Mouse (Mus musculus) cerebellum, adult 18-20 months (tissue): ENCODE measurements around the gene Sema4c.
A peak's percentile ranks its signal among the peaks of the same experiment; 100 is the strongest.

Experiments used
- DNase-seq, 2 experiments: peaks; one replicate each; pipeline ENCODE4 v3.0.0; 2021

Sema4c gene

DNA sequence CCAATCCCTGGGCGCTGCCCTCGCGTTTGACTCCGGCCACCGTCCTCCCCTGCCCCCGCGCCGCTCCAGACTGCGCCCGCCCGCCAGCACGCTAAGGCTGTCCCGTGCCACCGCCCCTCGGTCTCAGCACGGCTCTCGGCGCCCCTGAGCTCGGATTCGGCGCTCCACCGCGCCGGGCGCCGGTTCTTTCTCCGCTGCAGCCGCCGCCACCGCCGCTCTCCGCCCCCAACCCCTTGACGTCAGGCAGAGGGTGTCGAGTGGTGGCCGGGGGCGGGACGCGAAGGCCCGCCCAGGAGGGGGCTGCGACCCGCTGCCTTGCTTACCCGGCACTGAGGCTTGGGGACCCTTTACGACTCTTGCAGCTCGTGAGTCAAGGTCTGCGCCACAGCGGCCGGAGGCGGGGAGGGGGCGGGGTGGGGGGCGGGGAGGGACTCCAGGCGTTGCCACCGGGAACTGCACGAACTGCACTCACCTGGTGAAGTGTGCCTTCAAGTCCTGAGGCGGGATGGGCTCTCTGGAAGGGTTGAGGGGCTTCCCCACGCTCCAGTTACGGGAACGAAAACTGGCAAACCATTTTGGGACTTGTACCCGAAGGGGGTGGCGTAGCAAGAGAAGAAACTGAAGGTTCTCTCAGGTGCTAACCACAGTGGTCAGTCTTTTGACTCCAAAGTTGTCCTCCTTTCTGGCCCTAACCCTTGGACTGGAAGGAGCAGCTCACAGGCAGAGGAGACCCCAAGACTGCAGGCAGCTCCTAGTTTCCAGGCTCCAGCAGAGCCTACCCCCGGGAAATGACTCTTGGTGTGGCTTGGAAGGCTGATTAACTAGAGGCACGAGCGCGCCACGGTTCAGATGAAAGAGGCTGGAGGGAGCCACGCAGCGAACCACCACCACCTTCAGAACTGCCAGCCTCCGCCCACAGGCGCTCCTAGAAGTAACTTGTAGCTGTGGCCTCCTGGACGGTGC, at the start of gene Sema4c:
Gene Sema4c (minus strand): TSS at position 319 of the 963 bp plus-strand sequence.
- DNase-seq = peak; percentile 71 to 78

DNA sequence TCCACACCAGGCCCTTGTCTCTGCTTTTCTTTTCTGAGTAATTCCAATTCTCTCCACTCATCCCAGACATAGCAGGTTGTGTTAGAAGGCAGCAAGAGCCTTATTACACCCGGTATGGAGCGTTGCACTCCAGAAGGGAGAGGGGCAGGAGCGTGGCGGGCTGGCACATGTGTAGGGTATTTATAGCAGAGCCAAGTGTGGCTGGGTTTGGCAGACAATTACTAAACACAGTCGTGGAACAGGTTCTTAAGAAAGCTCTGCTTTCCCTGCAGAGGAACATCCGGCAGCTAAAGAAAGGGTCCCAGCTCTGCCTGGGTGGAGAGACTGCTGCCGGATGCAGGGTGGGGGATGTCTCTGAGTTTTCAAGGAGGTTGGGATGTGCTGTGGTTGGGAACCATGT, 48.8 kb upstream of the Sema4c start:
- no peak for DNase-seq

DNA sequence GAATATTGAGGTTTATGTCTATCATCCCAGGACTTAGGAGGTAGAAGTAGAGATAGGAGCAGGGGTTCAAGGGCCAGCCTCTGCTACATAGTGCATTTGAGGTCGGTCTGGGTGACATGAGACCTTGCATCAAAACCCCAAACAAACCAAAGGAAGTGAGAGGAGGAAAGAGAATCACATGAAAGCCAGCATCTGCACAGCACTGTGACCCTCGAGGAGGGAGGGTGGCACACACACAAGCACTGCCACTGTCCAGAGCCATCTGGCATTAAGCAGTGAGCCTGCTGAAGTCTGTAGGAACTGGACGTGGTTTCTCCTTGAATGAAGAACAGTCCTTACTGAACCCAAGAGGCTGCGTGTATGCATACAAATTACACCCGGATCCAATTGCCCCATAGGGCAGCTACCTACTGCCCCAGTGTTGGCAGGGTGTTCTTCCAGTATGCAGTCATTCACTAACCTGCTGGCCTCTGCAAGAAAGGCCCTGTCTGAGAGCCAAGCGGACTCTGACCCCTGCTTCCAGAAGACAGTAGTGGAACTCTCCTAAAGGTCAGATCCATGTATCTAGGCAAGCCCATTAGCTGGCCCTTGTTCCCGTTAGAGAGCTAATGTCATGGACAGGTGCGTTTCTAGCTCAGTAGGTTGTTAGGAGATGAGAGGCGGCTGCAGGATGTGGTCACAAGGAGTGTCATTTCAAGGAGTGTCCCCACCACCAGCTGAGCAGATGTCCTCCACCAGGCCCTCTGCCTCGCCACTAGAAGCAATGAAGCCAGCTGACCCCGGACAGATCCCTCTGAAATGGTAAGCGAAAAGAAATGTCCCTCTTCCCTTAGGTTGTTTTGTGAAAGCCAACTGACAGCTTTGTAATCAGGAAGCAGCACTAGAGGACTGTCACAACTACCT, 46.4 kb upstream of the Sema4c start:
- no peak for DNase-seq

DNA sequence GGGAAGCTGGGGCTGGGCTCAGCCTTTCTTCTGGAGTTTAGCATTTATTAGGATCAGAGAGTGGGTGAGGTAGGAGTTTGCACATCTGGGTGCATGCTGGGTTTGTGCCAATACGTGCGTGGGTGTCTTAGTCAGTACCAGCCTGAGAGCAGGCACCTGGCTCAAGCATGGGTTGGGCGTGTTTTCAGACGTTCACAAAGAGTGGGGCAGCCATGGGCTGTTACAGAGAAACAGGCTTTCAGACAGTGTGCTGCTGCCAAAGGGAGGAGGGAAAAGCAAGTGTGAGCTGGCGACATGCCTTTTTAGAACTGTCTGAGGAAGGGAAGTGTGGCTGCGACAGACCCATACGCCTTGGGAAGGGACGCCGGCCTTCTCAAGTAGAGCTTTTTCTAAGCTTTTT, 45.2 kb upstream of the Sema4c start:
- DNase-seq = no peak

DNA sequence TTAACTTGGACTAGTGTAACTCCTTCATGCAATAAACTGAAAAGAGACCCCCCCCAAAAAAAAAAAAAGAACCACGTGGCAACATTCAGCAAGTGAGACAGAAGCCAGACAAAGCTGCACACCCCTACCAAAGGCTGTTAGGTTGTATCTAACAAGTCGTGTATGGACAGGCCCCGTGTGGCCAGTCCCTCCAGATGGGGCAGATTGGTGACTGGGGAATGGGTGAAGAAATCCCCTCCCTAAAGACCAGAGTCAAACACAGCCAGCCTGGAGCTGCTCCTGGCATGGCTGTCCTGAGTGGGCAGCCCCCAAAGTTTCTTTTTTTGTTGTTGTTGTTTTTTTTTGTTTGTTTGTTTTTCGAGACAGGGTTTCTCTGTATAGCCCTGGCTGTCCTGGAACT, 44.1 kb upstream of the Sema4c start:
- no peak for DNase-seq

DNA sequence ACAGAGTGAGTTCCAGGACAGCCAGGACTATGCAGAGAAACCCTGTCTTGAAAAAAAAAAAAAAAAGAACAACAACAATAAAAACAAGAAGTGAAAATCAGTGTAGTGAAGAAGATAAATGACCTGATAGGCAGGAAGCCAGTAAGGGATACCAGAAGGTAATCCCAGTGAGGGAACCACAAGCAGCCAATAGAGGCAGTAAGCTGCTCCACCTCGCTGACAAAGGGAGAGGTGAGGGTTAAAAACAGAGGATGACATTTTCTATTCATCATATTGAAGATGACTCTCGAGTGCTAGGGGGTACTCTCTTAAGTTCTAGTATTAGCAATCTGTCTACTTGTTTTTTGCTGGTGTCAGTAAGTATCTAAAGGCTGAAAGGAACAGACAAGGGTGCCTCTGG, 40.3 kb upstream of the Sema4c start:
- no peak for DNase-seq

DNA sequence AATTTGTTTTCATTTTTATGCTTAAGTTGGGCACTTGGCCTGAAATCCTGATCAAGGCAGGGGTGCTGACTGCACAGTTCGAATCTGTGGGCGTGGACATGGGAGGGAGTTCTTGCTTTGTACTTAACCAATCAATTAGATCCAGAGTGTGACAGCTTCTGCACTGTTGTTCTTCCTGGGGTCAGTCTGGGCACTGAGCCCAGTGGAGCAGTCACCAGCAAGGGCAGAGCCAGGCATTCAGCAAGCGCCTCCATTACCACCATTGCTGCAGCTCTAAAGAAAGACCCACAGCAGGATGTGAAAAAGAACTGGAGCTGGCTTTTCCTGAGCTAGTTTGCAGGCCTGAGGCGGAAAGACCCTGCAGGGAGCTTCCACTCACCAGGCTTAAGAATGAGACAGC, 38.0 kb upstream of the Sema4c start:
- peak; percentile 27 to 29 for DNase-seq

DNA sequence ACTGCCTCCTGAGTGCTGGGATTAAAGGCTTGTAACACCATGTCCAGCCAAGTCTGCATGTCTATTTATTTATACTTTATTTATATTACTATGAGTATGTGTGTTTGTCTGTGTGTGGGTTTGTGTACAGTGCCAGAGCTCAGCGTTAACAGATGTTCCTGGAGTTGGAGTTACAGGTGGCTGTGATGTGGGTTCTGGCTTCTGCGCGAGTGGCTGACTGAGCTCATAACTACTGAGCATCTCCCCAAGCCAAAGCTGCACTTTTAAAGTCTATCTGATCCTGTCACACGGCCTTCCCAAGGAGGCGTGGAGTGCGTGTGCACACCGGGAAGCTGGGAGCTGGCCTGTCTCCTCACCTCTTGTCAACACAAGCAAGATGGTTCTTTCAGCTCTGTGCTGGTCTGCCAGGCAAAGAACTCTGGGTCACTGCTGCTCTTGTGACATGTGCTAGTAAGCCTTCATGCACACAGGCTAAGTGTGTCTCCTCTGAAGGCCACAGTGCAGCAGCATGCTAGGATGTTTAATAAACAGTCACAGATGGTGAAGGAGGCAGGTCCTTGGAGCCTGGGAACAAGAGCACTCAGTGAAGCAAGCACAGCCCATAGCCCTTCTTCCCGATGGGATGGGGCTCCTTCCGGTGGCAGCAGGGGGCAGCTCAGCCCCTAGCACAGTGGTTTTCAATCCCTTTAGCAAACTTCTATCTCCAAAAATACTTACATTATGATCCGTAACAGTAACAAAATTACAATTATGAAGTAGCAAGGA, 37.2 kb upstream of the Sema4c start:
- DNase-seq = no peak

DNA sequence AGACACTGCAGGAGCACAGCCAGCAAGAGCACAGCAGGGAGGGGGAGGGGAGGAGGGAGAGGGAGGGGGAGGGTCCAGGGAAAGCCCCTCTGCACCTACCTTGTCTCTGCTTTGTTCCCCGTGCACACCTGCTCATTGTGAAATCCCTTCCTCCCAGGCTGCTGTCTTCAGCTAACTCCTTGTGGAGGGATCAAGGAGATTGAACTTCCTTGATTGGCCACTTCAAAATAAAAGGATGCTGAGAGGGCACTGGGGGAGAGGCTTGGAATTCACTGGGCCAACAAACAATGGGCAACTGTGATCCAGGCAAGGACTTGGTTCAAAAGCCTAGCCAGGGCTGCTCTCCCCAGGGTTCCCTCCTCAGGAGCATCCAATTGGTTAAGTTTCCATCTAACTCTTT, 35.0 kb upstream of the Sema4c start:
- DNase-seq = no peak

DNA sequence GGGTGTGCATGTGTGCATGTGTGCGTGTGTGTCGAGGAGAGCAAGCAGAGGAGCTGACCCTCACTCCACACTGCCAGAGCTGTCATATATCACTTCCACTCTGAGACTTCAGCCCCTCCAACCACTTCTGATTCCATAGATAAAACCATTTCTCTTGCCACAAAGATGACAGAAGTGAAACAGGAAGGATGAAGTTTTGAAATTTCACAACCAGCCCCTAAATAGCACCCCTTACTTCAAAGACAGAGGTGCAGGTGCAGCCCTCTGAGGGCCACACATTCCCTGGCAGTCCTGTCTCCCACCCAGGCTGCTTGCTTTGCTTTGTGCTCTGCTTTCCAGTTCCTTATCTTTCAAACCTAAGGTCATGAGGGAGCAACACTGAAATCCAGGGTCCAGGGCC, 33.3 kb upstream of the Sema4c start:
- no peak for DNase-seq

DNA sequence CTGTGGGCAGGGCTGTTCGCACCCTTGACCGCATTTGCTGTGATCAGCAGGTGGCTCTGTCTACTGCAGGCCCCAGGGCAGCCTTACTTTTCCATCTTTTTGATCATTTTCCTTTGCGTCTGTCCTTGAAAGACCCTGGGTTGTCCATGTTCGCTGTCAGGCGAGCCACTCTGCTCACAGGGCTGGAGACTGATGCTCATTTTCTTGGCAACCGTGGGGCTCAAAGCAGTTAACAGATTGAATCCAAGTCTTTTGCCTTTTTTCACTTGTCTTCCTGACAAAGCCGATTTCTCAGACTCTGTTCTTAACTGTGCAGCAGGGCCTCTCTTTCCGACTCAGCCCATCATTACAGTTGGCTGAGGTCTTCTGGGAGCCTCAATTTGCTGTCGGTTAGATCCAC, 32.5 kb upstream of the Sema4c start:
- DNase-seq = no peak

DNA sequence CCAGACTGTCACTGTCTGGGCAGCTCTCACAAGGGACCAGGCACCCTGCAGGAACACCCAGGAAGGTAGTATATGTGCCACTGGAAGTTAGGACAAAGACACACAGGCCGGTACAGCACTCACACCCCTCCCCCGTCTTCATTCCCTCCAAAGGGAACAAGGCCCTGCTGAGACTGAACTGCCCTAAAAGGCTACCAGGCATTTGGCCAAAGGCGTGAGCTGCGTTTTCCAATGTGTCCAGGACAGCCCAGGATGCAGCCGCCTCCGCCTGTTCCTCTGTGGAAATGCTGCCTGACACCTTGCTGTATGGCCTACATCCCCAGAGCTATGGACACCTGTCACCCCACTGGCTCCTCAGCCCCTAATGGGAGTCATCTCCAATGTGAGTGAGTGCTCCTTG, 31.3 kb upstream of the Sema4c start:
- DNase-seq = peak; percentile 67 to 68

DNA sequence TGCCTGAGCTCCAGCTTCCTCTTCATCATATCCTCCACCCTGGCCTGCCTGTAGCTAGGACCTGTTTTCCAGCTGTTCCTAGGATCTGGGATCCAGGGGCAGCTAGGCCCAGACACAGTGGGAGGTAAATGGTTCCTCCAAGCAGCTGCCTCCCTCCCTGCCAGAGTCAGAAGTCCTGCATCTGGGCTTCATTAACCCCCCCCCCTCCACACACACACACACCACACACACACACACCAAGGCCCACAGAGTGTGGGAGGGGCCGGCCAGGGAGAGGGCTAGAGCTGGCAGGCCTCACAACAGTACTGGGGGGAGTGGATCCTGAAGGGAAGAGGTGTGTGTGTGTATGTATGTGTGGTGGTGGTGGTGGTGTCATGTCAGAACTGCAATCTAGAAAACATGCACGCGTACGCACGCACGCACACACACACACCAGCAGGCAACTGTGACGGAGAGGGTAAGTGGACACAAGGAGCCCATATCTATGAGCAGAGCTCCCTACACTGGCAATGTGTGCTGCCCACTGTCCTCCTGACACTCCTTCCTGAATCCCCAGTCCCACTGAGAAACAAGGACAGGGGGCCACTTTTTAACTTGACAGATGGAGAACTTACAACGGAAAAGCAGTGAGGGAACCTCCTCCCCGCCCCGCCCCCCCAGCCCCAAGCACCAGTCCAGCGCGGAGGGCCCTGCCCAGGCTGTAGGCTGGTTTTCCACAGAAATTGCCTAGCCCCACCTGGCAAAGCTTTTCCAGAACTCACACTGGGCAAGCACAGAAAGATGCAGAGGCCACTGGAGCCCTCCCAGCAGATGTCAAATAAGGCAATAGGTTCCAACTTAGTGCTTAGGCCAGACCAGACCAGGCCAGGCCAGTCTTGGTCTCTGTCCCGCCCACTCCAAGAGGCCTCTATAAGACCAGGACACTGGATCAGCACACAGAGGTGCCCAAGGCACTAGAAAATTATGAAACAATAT, 30.6 kb upstream of the Sema4c start:
- no peak for DNase-seq

DNA sequence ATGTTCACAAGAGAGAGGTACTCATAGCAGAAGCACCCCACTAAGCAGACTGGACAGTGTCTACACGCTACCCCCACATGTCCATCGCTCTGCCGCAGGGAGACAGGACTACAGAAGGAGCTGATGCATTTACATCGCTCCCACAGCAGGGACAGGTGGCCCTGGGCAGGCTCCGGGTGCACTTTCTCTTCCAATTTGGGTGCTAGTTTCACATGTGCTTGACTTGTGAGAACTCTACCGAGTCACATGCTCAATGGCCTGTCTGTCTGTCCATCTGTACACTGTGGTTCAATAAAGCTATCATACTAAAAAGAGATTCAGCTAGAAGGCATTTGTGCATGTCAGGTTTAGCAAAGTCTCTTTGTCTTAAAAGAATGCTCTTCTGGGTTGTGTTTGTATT, 29.7 kb upstream of the Sema4c start:
- DNase-seq = no peak

DNA sequence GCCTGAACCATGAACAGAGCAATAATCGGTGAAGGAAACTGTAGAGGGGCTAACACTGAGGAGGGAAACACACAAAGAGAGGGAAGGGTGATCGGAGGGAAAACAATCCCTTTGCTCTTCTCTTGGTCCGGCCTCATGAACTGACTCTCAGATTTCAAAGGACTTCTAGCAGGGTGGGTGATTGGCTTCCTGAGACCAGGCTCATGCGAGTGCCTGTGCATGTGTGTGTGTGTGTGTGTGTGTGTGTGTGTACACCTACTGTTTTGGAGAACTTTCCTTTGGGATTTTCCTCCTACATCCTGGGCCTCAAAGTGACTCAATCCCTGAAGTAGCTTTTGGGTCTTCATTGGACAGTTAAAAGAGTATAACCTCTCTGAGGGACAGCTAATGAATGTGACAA, 28.1 kb upstream of the Sema4c start:
- DNase-seq = no peak

DNA sequence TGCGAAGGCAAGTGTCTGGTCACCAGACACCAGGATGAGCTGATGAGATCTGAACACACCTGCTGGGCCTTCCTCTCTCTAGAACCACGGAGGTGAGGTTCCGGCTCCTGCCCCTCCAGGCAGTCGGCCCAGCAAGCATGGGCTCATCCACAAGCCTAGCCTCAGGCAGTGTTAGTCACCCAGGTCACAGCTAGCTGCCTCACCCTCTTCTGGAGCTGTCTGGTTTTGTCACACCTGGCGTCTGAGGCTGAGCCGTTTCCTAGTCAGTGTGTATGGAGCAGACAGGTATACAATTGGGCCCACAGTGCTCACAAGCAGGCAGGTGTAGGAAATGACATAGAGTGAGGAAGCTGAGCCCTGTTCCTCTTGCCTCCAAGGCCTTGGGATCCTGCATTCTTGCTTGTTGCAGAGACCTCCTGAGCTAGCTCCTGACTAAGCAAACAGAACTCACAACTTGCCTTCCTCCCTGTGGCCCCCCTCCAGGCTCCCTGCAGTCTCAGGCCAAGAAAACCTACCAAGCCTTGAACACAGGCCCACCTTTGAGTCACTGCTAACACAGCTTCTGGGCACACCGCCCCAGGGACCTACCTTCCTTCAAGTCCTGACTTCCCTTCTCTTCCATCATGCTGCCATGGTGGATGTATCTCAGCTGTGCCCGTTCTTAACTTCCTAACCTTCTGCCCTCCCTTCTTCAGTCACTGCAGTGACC, 25.4 kb upstream of the Sema4c start:
- no peak for DNase-seq

DNA sequence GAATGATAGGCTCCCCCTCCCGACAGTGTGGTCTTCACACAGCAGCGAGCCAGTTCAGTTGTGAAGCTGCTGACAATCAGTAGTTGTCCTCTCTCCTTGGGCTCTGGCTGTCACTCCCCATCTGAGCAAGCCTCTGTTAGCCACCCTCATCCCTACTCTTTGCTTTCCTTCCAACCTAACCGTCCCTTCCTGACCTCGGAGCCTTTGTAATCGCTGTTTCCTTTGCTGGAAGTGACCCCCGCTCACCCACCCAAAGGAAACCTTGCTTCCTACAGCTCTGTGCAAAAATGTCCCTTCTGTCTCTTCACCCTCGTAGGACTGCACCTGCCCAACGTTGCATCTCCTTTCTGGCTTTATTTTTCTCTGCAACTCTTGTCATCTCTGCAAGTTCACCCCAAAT, 24.1 kb upstream of the Sema4c start:
- no peak for DNase-seq

DNA sequence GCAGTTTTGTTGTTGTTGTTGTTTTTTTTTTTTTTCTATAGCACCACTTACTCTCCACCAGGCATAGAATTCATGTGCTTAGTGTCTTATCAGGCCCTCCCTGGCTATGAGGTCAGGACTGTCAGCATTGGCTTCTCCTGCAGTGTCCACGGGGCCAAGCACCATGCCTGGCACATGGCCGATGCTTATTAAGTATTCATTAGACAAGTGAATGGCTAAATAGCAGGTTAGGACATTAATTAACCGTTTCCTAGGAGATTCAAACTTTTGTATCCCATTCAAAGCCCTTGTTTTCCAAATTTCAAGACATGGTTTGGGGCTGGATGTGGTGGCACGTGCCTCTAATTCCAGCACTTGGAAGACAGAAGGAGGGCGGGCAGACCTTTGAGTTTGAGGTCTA, 23.1 kb upstream of the Sema4c start:
- peak; percentile 37 for DNase-seq

DNA sequence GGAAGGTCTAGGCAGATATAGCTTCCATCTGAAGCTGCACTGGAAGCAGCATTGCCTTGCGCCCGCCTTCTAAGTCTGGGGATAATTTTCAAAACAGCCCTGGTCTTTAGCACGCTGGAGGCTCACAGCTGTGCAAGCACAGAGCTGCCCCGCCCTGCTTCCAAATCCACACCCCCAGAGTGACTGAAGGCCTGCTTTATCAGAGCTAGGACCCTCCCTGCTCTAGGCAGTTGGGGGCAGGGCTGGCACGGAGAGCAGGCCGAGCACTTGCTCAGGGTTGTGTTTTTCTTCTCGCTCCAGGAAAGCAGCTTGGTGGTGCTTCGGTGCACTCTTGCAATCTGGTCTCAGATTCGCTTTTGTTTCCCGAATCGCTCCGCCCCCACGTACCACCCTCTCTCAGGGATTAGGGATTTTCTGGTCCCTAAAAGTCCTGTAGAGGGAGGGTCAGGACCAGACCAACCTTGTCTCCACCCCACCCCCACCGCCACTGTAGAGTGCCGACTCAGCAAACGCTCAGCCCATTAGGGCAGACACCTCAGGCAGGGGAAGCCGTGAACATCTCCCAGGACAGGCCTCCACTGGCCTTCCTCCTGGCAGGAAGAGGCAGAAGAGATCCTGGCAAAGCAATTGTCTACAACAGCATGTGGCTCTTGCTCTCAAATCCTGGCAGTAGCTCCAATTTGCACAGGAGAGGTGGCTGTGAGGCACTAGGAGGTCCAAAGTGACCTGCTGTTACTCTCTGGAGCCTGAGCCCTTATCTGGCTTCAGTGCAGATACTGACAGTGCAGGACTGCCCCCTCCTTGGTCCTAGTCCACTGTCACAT, 22.4 kb upstream of the Sema4c start:
- peak; percentile 60 to 71 for DNase-seq

DNA sequence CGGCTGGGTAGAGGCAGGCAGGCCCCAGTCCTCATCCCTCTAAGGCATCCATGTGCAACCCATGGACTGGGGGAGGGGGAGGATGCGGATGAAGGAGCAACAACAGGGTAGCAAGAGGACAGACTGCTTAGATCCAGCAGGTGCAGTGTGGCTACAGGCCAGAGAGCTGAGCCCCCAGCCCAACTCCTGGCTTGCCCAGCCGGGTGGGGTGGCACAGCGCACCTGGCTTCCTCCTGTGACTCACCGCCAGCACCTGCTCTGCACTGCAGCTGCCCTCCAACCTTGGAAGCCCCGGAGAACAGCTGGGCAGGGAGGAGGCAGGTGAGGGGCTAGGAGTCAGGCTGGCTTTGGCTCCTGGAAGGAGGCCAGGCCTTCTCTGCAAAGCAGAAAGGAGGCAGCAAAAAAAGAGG, 21.8 kb upstream of the Sema4c start:
- peak; percentile 22 to 36 for DNase-seq
